Mouse (Mus musculus) layer of hippocampus, adult 8-10 months (tissue): Measurements from ENCODE around the gene Gal3st4. TPM values are rescaled to one million over a fixed set of nuclear protein-coding genes. Genes with fewer than 3 reads are reported as not detected.
"Not testable (repeated sequence)": the region's sequence is repeated elsewhere in the genome, so short reads cannot be mapped to it uniquely, and the experiment has no call there.

Experiments used
- DNase-seq, 2 experiments: peaks; one replicate each; pipeline ENCODE4 v3.0.0; 2022; ENCODE audit warnings: low spot score in 2 of 2
- total RNA-seq, 4 experiments: library from RNA; stranded (reverse); gene quantifications; 2 replicates each; pipeline ENCODE4 v1.2.4; 2022

Gene Gal3st4
- total RNA-seq, 4 experiments from 2014 or later = 2.9 to 5.2 (median 4.0) TPM

GRCm38 (mm10) chr5:138216632-138217031, 56.0 kb downstream of the Gal3st4 start:
- DNase-seq = not testable (repeated sequence)

Other genes with a start within 250 kb of the Gal3st4 start
- gene Smok3c, start 219.6 kb downstream of the Gal3st4 start, total RNA-seq = not detected
- 10 to 100 TPM; 40.0 to 46.4 (median 43.2) TPM for gene Zkscan1, start 187.8 kb downstream of the Gal3st4 start, total RNA-seq
- gene Zscan21, start 155.9 kb downstream of the Gal3st4 start, total RNA-seq = 10 to 100 TPM; 13.4 to 17.5 (median 15.9) TPM
- gene Zfp113, start 117.1 kb downstream of the Gal3st4 start, total RNA-seq = 10 to 100 TPM; 10.1 to 14.6 (median 13.2) TPM
- 100 to 1,000 TPM; 132 to 137 (median 134) TPM for gene Cops6, start 111.8 kb downstream of the Gal3st4 start, total RNA-seq
- gene Ap4m1, start 100.8 kb downstream of the Gal3st4 start, total RNA-seq = 10 to 100 TPM; 24.7 to 32.5 (median 28.9) TPM
- gene Mcm7, start 100.4 kb downstream of the Gal3st4 start, total RNA-seq = 10 to 100 TPM; 14.1 to 17.9 (median 16.0) TPM
- gene Taf6, start 85.4 kb downstream of the Gal3st4 start, total RNA-seq = 10 to 100 TPM; 37.9 to 42.7 (median 39.1) TPM
- gene Cnpy4, start 85.4 kb downstream of the Gal3st4 start, total RNA-seq = 10 to 100 TPM; 12.1 to 14.7 (median 13.6) TPM
- 10 to 100 TPM in 2 of 4 experiments, 1 to 10 TPM in 2; 7.4 to 11.1 (median 9.5) TPM for gene Mblac1, start 78.5 kb downstream of the Gal3st4 start, total RNA-seq
- under 1 TPM in 2 of 4 experiments, not detected in 2; 0.19 to 0.37 TPM for gene Nxpe5, start 46.9 kb downstream of the Gal3st4 start, total RNA-seq
- 10 to 100 TPM; 51.6 to 61.3 (median 58.0) TPM for gene Lamtor4, start 17.4 kb downstream of the Gal3st4 start, total RNA-seq
- 10 to 100 TPM; 64.7 to 74.1 (median 70.8) TPM for gene BC037034, start 8.8 kb downstream of the Gal3st4 start, total RNA-seq
- not detected for gene Gm43720, start 7.1 kb upstream of the Gal3st4 start, total RNA-seq
- gene Gpc2, start 7.2 kb upstream of the Gal3st4 start, total RNA-seq = 1 to 10 TPM; 1.5 to 2.2 (median 1.8) TPM
- 1 to 10 TPM in 2 of 4 experiments, under 1 TPM in 2; 0.33 to 2.7 (median 1.1) TPM for gene Stag3, start 7.4 kb upstream of the Gal3st4 start, total RNA-seq
- 1 to 10 TPM in 1 of 4 experiments, under 1 TPM in 1, not detected in 2; 0.58 to 1.5 TPM for gene Pvrig, start 69.1 kb upstream of the Gal3st4 start, total RNA-seq
- 10 to 100 TPM; 21.1 to 29.6 (median 24.7) TPM for gene Zfp157, start 168.6 kb upstream of the Gal3st4 start, total RNA-seq